In genomic region chr5:122284183-122285028, GRCm38 (mm10) we compare ENCODE assay signal across 8 mouse cellular contexts. TPM values are rescaled to one million over a fixed set of nuclear protein-coding genes. Genes with fewer than 3 reads are reported as not detected.
DNase-seq lines count a peak whose midpoint lies in the region; ATAC-seq and TF ChIP-seq lines count a peak whose summit lies in the region.

Gene Pptc7, plus strand, starts transcription at chr5:122284365.

- ATAC-seq in frontal cortex, adult (ENCODE audit: low TSS enrichment): peak; percentile 76
- peak; percentile 88 for ATAC-seq in lung, postnatal 0 days

- no peak for TF ChIP-seq EP300 in MEL (IDR thresholded peaks at IDR 0.05; ENCODE audit: low read depth in 1 of 2, low read length in 2 of 2)
- no peak for TF ChIP-seq EP300 in lung, postnatal 0 days (IDR thresholded peaks at IDR 0.05)

- peak; percentile 92 for DNase-seq in MEL (ENCODE audit: low read depth, low spot score)
- peak; percentile 85 for DNase-seq in cerebellum, adult 8-10 months
- peak; percentile 92 for DNase-seq in hindbrain, embryonic 10.5 days (ENCODE audit: low spot score)
- DNase-seq in layer of hippocampus, adult 9-11 months: peak; percentile 93
- peak; percentile 96 for DNase-seq in lung, postnatal 0 days (ENCODE audit: low spot score)
- DNase-seq in ovary, postnatal 14 days (ENCODE audit: low spot score): peak; percentile 84
- peak; percentile 95 for DNase-seq in thymus, postnatal 14 days

- TF ChIP-seq RAD21 in MEL (IDR thresholded peaks at IDR 0.05; ENCODE audit: low read depth, low read length): no peak

- H3K4me2 ChIP-seq in lung, postnatal 0 days (replicated peaks; ENCODE audit: low read depth, low read length): peak within 1 kb of the TSS; percentile 95

- peaks cover 6 to 45% of the 10 kb centered on the region in 2 experiments for H3K36me3 ChIP-seq in MEL (ENCODE audit: control insufficient read depth in 1 of 2, insufficient read depth in 2 of 2, low read length in 2 of 2)
- H3K36me3 ChIP-seq in hindbrain, embryonic 10.5 days: peaks cover 27% of the 10 kb centered on the region
- H3K36me3 ChIP-seq in lung, postnatal 0 days (ENCODE audit: insufficient read depth, low read length): no peaks in the 10 kb centered on the region

- no peaks in the 10 kb centered on the region for H3K27me3 ChIP-seq in MEL (ENCODE audit: control insufficient read depth in 1 of 2, insufficient read depth in 2 of 2, low read length in 2 of 2)
- 0 out of 2 replicates have a peak, but pooled peaks cover 10% of the 10 kb centered on the region for H3K27me3 ChIP-seq in hindbrain, embryonic 10.5 days (ENCODE audit: insufficient read depth, poor library complexity, severe bottlenecking)
- no peaks in the 10 kb centered on the region for H3K27me3 ChIP-seq in lung, postnatal 0 days (replicated peaks; ENCODE audit: insufficient read depth, low read length)

- H3K4me1 ChIP-seq in MEL (ENCODE audit: control insufficient read depth in 1 of 2, insufficient read depth in 2 of 2, low read length in 2 of 2): peaks cover 16 to 42% of the 10 kb centered on the region in 2 experiments
- H3K4me1 ChIP-seq in hindbrain, embryonic 10.5 days (replicated peaks): peaks cover 24% of the 10 kb centered on the region
- peaks cover 25% of the 10 kb centered on the region; the same call in 1 of the 2 replicates for H3K4me1 ChIP-seq in lung, postnatal 0 days (ENCODE audit: insufficient read depth, low read depth, low read length)

- 0 out of 2 replicates have a peak within 1 kb of the TSS, but pooled peaks have one; percentile 1 for H3K27ac ChIP-seq in MEL (ENCODE audit: control insufficient read depth, low read depth, low read length)
- H3K27ac ChIP-seq in hindbrain, embryonic 10.5 days: peak within 1 kb of the TSS; percentile 94
- H3K27ac ChIP-seq in lung, postnatal 0 days (ENCODE audit: low read length): peak within 1 kb of the TSS; percentile 82

- H3K9ac ChIP-seq in MEL (ENCODE audit: control insufficient read depth, low read depth, low read length, poor library complexity, severe bottlenecking): peak within 1 kb of the TSS; percentile 96
- peak within 1 kb of the TSS; percentile 89 for H3K9ac ChIP-seq in lung, postnatal 0 days (replicated peaks; ENCODE audit: low read depth)

- WGBS in hindbrain, embryonic 10.5 days: under 1% methylated on average over 114 of the region's 114 CpGs
- WGBS in lung, postnatal 0 days: under 1% methylated on average over 76 of the region's 114 CpGs

- no peak for TF ChIP-seq CTCF in MEL (IDR thresholded peaks at IDR 0.05 in 2 of 3, conservative IDR thresholded peaks at IDR 0.05 in 1 of 3; ENCODE audit: control insufficient read depth in 1 of 3, insufficient read depth in 1 of 3, low read depth in 2 of 3, low read length in 3 of 3, poor library complexity in 1 of 3, severe bottlenecking in 1 of 3)
- no peak for TF ChIP-seq CTCF in lung, postnatal 0 days (IDR thresholded peaks at IDR 0.05)

- H3K9me3 ChIP-seq in MEL (replicated peaks; ENCODE audit: insufficient read depth, low read length): no peaks in the 10 kb centered on the region
- no peaks in the 10 kb centered on the region for H3K9me3 ChIP-seq in hindbrain, embryonic 10.5 days
- no peaks in the 10 kb centered on the region for H3K9me3 ChIP-seq in lung, postnatal 0 days (ENCODE audit: low read length)

- peak within 1 kb of the TSS; percentile 86 to 98 for H3K4me3 ChIP-seq in MEL (ENCODE audit: control insufficient read depth in 1 of 2, insufficient read depth in 1 of 2, low read depth in 2 of 2, low read length in 2 of 2)
- peak within 1 kb of the TSS; percentile 89 for H3K4me3 ChIP-seq in hindbrain, embryonic 10.5 days
- peak within 1 kb of the TSS; percentile 97 for H3K4me3 ChIP-seq in lung, postnatal 0 days (ENCODE audit: low read depth, low read length)

- H3K79me2 ChIP-seq in MEL (ENCODE audit: control insufficient read depth, insufficient read depth, low read length, poor library complexity): peaks cover 47% of the 10 kb centered on the region

- TF ChIP-seq POLR2A in MEL (IDR thresholded peaks at IDR 0.05; ENCODE audit: control insufficient read depth in 1 of 2, insufficient read depth in 1 of 2, low read depth in 1 of 2, low read length in 2 of 2, poor library complexity in 1 of 2): peak; percentile 67 to 76; a peak in 3 of 4 replicates

TF ChIP-seq in MEL, 35 proteins besides CTCF, POLR2A, EP300 and RAD21:
- TF ChIP-seq USF2 (IDR thresholded peaks at IDR 0.05; ENCODE audit: borderline replicate concordance in 1 of 2, insufficient read depth in 1 of 2, low read depth in 1 of 2, low read length in 2 of 2) (no peak), ZKSCAN1 (IDR thresholded peaks at IDR 0.05; ENCODE audit: low read depth, low read length) (no peak), NRF1 (IDR thresholded peaks at IDR 0.05; ENCODE audit: insufficient read depth, low read depth, low read length, poor library complexity, severe bottlenecking) (peak; percentile 77), MYC (IDR thresholded peaks at IDR 0.05; ENCODE audit: low read depth, low read length) (no peak; the same call in 1 of the 2 replicates), TCF12 (IDR thresholded peaks at IDR 0.05; ENCODE audit: low read depth, low read length) (no peak), MYB (IDR thresholded peaks at IDR 0.05; ENCODE audit: low read depth, low read length) (no peak), CHD1 (IDR thresholded peaks at IDR 0.05; ENCODE audit: low read depth, low read length) (no peak; the same call in 1 of the 2 replicates), POLR2AphosphoS5 (IDR thresholded peaks at IDR 0.05; ENCODE audit: borderline replicate concordance, low read depth, low read length) (no peak), MEF2A (IDR thresholded peaks at IDR 0.05; ENCODE audit: extremely low read depth, insufficient replicate concordance, low read depth, low read length, poor library complexity, severe bottlenecking) (no peak), UBTF (IDR thresholded peaks at IDR 0.05; ENCODE audit: borderline replicate concordance, insufficient read depth, low read depth, low read length) (0 out of 2 replicates have a peak, but pooled peaks have one; percentile 20), CHD2 (IDR thresholded peaks at IDR 0.05; ENCODE audit: low read length) (no peak), ELF1 (IDR thresholded peaks at IDR 0.05; ENCODE audit: low read depth, low read length) (peak; percentile 40; the same call in 1 of the 2 replicates), SIN3A (IDR thresholded peaks at IDR 0.05; ENCODE audit: low read length) (peak; percentile 56), HCFC1 (IDR thresholded peaks at IDR 0.05; ENCODE audit: low read depth, low read length) (peak; percentile 88), ETS1 (IDR thresholded peaks at IDR 0.05; ENCODE audit: low read depth, low read length) (no peak), ZC3H11A (IDR thresholded peaks at IDR 0.05; ENCODE audit: low read depth, low read length) (no peak), GATA1 (IDR thresholded peaks at IDR 0.05; ENCODE audit: low read depth, low read length) (no peak), MAFK (IDR thresholded peaks at IDR 0.05; ENCODE audit: borderline replicate concordance, low read depth, low read length) (no peak), TAL1 (IDR thresholded peaks at IDR 0.05; ENCODE audit: low read length) (no peak), POLR2AphosphoS2 (IDR thresholded peaks at IDR 0.05; ENCODE audit: low read length) (0 out of 2 replicates have a peak, but pooled peaks have one; percentile 36), USF1 (IDR thresholded peaks at IDR 0.05; ENCODE audit: low read depth, low read length) (no peak), KAT2A (conservative IDR thresholded peaks at IDR 0.05; ENCODE audit: low read depth, low read length) (peak; percentile 60; the same call in 1 of the 2 replicates), MAX (IDR thresholded peaks at IDR 0.05; ENCODE audit: low read length) (peak; percentile 57), GABPA (IDR thresholded peaks at IDR 0.05; ENCODE audit: low read depth, low read length) (no peak), ZMIZ1 (IDR thresholded peaks at IDR 0.05; ENCODE audit: low read depth, low read length) (0 out of 2 replicates have a peak, but pooled peaks have one; percentile 63), SMC3 (IDR thresholded peaks at IDR 0.05; ENCODE audit: low read depth, low read length) (no peak), NELFE (IDR thresholded peaks at IDR 0.05; ENCODE audit: low read depth, low read length) (peak; percentile 65), MXI1 (IDR thresholded peaks at IDR 0.05; ENCODE audit: low read depth, low read length) (no peak)
TF ChIP-seq in MEL: peak in this region for 10.

RNA-seq across cellular contexts. Expression of gene Pptc7, which starts in this region (rescaled TPM):
- total RNA-seq in MEL (2012; rRNA removed): 16.0 and 17.3 TPM in 2 replicates
- polyA plus RNA-seq in MEL (2012; ENCODE audit: insufficient read depth in 1 of 2, insufficient read length in 2 of 2, low read depth in 1 of 2, low replicate concordance in 2 of 2, missing spikeins in 1 of 2): 10 to 100 TPM in 1 of 2 experiments, not detected in 1; 22.3 TPM
- polyA plus RNA-seq in hindbrain, embryonic 10.5 days (2016; fragmentation: Nextera tagmentation; extraction: Ambion mirVana): 6.5 and 8.4 TPM in 2 replicates
- polyA plus RNA-seq in lung, postnatal 0 days (2015; fragmentation: Nextera tagmentation; extraction: Ambion mirVana): 12.2 and 12.7 TPM in 2 replicates

Comparison
In these comparisons a context has a peak if more than half of its experiments do, and no peak if none do; other contexts are left out.
1. Peak in every context shown above with its lines: DNase-seq, ATAC-seq, H3K4me3 ChIP-seq and H3K27ac ChIP-seq.
2. H3K27ac ChIP-seq: peak in every context shown above with its lines; median percentile 94 in hindbrain, embryonic 10.5 days; 82 in lung, postnatal 0 days; 1 in MEL.